Mouse (Mus musculus) intestine, embryonic 14.5 days (tissue): Measurements from ENCODE around the gene Chst8. TPM values are rescaled to one million over a fixed set of nuclear protein-coding genes. Genes with fewer than 3 reads are reported as not detected.

ENCODE experiments used
- ATAC-seq: fragments of 200-750 bp; cut with Nextera tagmentation; replicated peaks from 2 replicates; pipeline ENCODE4 v1.8.0; 2017; ENCODE audit warnings: low read depth, moderate number of reproducible peaks, moderate TSS enrichment, moderate library complexity; ENCODE audit not compliant: low FRiP score, low TSS enrichment
- DNase-seq: peaks from one replicate; pipeline ENCODE4 v3.0.0-alpha.2; 2018; ENCODE audit warnings: low spot score
- H3K27ac ChIP-seq: fragments of 300-500 bp; sonication (generic); 2 replicates; pipeline ENCODE4 v1.5.1; 2014; ENCODE audit warnings: low read depth, mild to moderate bottlenecking, control low read depth
- H3K27me3 ChIP-seq: fragments of 300-500 bp; sonication (generic); replicated peaks from 2 replicates; pipeline ENCODE4 v1.6.1; 2014; ENCODE audit warnings: low read length, control low read depth; ENCODE audit not compliant: control insufficient read depth, insufficient read depth
- H3K36me3 ChIP-seq: fragments of 300-500 bp; sonication (generic); 2 replicates; pipeline ENCODE4 v1.6.1; 2014; ENCODE audit warnings: low read length, control low read depth; ENCODE audit not compliant: control insufficient read depth, insufficient read depth
- H3K4me1 ChIP-seq: fragments of 300-500 bp; sonication (generic); replicated peaks from 2 replicates; pipeline ENCODE4 v1.6.1; 2014; ENCODE audit warnings: low read length, control low read depth, mixed read lengths; ENCODE audit not compliant: control insufficient read depth, insufficient read depth
- H3K4me2 ChIP-seq: fragments of 300-500 bp; sonication (generic); 2 replicates; pipeline ENCODE4 v1.6.1; 2014; ENCODE audit warnings: low read length
- H3K4me3 ChIP-seq: fragments of 300-500 bp; sonication (generic); 2 replicates; pipeline ENCODE4 v1.5.1; 2014; ENCODE audit warnings: low read depth, low read length, control low read depth, mixed read lengths
- H3K9ac ChIP-seq: fragments of 300-500 bp; sonication (generic); 2 replicates; pipeline ENCODE4 v1.6.1; 2014; ENCODE audit warnings: mild to moderate bottlenecking, low read length
- H3K9me3 ChIP-seq: fragments of 300-500 bp; sonication (generic); 2 replicates; pipeline ENCODE4 v1.6.1; 2016; ENCODE audit warnings: low read length, control low read depth; ENCODE audit not compliant: control insufficient read depth
- WGBS: fragments of 180-500 bp; shearing (Covaris S2); extraction: QIAGEN DNeasy Blood & Tissue Kit; methylation state at CpG from one replicate; pipeline ENCODE4 v1.1.7; 2014; 5-methylcytosine and 5-hydroxymethylcytosine counted together
- polyA plus RNA-seq: library from polyadenylated mRNA; unstranded; fragments of >200 nt; fragmentation: Nextera tagmentation; extraction: Ambion mirVana; gene quantifications from 2 replicates; pipeline ENCODE4 v1.2.1, GENCODE M21; 2014

The Chst8 gene
- polyA plus RNA-seq, 1 experiment from 2014 or later: 2.8 TPM

- DNase-seq: no peak
Measured at GRCm38 (mm10) chr7:34722551-34723230, 89.8 kb downstream of the Chst8 start.

DNA sequence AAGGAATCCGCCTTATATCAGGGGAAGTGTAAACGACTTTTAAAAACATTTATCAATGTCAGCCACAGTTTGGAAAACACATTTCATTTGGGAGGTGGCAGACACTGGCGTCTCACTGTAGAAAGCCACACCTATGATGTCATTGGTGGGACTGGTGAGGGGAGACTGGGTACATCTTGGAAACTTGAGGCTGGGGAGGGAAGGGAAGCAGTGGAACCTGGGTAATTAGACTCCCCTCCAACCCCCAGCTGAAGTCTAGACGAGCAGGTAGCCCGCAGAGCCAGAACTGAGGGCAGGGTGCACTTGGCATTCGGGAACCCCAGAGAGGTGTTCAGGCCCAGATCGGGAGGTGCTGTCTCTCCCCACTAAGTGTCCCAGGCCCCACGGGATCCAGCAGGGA, 90.4 kb downstream of the Chst8 start:
- Histone ChIP-seq H3K27me3 (no peaks in the 10 kb centered on the region), H3K9me3 (no peaks in the 10 kb centered on the region; the same call in 1 of the 2 replicates), H3K4me1 (peaks cover 14% of the 10 kb centered on the region), H3K4me2 (no peak overlapping the region), H3K36me3 (no peaks in the 10 kb centered on the region), H3K27ac (no peak overlapping the region), H3K9ac (no peak overlapping the region), H3K4me3 (no peak overlapping the region)
- DNase-seq (no peak), ATAC-seq (no peak)
- 29% methylated on average over 8 of the region's 8 CpGs for WGBS

More at GRCm38 (mm10) chr7:34722551-34723230, 89.8 kb downstream of the Chst8 start:
- H3K36me3 ChIP-seq: no peaks in the 10 kb centered on the region
- no peak overlapping the region for H3K4me2 ChIP-seq
- WGBS: 34% methylated on average over 11 of the region's 11 CpGs
- no peak for ATAC-seq
- H3K9ac ChIP-seq: no peak overlapping the region
- no peaks in the 10 kb centered on the region; the same call in 1 of the 2 replicates for H3K9me3 ChIP-seq
- H3K4me1 ChIP-seq: peaks cover 14% of the 10 kb centered on the region
- no peak overlapping the region for H3K4me3 ChIP-seq
- no peaks in the 10 kb centered on the region for H3K27me3 ChIP-seq
- no peak overlapping the region for H3K27ac ChIP-seq

DNA sequence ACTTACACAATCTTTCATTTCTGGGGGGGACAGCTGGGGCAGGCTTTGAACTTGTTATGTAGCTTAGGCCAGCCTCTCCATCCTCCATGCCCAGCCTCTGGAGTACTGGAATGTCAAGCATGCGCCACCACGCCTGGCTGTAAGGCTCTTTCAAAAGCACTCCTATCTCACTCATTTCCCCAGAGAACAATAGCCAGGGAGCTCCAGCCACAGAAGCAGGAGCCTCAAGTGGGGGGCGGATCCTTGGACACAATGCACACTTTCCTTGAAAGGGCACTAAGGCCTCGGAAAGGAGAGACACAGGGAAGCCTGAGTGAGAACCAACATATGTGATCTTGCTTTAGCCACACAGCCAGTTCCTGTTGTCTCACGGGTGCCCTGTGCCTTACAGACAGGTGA, 90.9 kb downstream of the Chst8 start:
- 7% methylated on average over 5 of the region's 5 CpGs for WGBS
- no peak overlapping the region for H3K4me3 ChIP-seq
- no peaks in the 10 kb centered on the region for H3K36me3 ChIP-seq
- H3K27ac ChIP-seq: no peak overlapping the region
- H3K27me3 ChIP-seq: no peaks in the 10 kb centered on the region
- H3K9me3 ChIP-seq: no peaks in the 10 kb centered on the region; the same call in 1 of the 2 replicates
- no peak for DNase-seq
- peaks cover 14% of the 10 kb centered on the region for H3K4me1 ChIP-seq
- H3K4me2 ChIP-seq: no peak overlapping the region
- H3K9ac ChIP-seq: no peak overlapping the region
- ATAC-seq: no peak

- no peak overlapping the region for H3K4me3 ChIP-seq
- DNase-seq (no peak), ATAC-seq (no peak)
- H3K4me1 ChIP-seq: peaks cover 14% of the 10 kb centered on the region
- no peaks in the 10 kb centered on the region for H3K9me3 ChIP-seq
- H3K27ac ChIP-seq: no peak overlapping the region
- no peak overlapping the region for H3K9ac ChIP-seq
- no peaks in the 10 kb centered on the region for H3K36me3 ChIP-seq
- no peak overlapping the region for H3K4me2 ChIP-seq
- WGBS: 54% methylated on average over 5 of the region's 5 CpGs
- no peaks in the 10 kb centered on the region for H3K27me3 ChIP-seq
Measured at GRCm38 (mm10) chr7:34720882-34721649, 91.4 kb downstream of the Chst8 start.

DNA sequence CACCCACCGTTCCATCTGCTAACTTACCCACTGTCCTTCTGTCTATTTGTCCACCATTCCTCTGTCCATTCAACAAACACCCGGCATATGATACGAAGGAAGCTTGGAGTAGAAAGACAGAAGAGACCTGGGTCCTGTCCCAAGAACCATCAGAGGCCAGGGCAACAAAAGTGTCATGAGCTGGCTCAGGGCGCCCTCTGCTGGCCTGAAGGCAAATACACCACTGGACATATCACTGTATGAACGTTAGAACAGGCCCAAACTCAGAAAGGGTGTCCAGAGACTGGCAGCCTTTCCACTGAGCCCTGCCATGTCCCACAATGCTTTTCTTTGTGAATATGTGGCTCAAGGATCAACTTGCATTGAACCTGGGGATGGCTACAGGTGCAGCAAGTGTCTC, 92.9 kb downstream of the Chst8 start:
- ATAC-seq: no peak
- WGBS: 34% methylated on average over 5 of the region's 5 CpGs
- DNase-seq: peak; percentile 77

DNA sequence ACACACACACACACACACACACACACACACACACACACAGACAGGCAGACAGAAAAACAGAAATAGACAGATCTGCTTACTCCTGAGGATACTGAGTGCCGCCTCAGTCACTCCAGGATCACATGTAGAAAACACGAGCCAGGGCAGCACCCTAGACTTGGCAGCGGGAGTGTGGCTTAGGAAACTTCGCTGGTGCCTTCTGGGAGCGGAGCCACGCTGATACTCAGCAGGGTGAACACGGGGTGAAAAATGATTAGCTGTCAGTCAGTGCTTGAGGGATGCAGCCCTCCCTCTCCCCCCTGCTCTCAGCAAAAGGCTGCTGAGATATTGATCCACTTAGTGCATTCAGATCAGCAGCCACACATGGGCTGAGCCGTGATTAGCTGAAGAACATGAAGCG, 93.9 kb downstream of the Chst8 start:
- Histone ChIP-seq H3K4me2 (no peak overlapping the region), H3K27ac (no peak overlapping the region), H3K36me3 (no peaks in the 10 kb centered on the region), H3K27me3 (no peaks in the 10 kb centered on the region), H3K4me1 (peaks cover 18% of the 10 kb centered on the region), H3K4me3 (no peak overlapping the region), H3K9me3 (no peaks in the 10 kb centered on the region), H3K9ac (no peak overlapping the region)
- WGBS: 69% methylated on average over 9 of the region's 9 CpGs
- no peak for ATAC-seq
- DNase-seq: no peak

More for the DNA sequence above, 92.9 kb downstream of the Chst8 start:
- no peak overlapping the region for H3K4me2 ChIP-seq
- peaks cover 18% of the 10 kb centered on the region for H3K4me1 ChIP-seq
- H3K9me3 ChIP-seq: no peaks in the 10 kb centered on the region
- no peak overlapping the region for H3K4me3 ChIP-seq
- H3K9ac ChIP-seq: no peak overlapping the region
- H3K27me3 ChIP-seq: no peaks in the 10 kb centered on the region
- H3K27ac ChIP-seq: no peak overlapping the region
- no peaks in the 10 kb centered on the region for H3K36me3 ChIP-seq

DNA sequence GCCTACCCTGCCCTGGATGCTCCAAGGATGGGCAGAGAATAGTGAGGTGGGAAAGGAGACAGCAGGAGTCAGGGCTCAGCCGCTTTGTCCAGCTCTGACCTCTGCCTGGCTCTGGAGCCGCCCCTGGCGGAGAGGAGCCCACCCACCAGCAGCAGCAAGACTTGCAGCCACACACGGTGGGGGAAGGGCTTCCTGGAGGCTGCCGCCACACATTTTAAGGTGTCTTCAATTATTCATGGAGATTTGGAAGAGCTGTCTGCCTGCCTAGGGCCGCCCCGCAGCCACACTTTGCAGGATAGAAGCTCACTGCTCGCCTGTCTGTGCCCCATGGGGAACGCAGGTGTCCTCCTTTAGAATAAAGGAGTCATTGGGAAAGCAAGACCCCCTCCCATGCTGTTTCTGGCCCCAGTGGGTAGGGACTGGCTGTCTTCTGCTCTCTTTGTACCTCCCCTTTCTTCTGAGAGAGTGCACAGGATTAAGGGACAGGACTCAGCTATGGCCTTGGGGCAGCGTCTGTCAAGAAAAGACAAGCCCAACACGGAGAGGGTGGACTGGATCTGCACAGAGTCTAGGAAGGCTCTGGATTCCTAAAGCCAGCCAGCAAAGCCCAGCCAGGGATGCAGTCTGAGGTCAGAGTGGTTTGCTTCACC, 95.2 kb downstream of the Chst8 start:
- Histone ChIP-seq H3K9me3 (no peaks in the 10 kb centered on the region), H3K27ac (no peak overlapping the region), H3K9ac (no peak overlapping the region), H3K4me1 (peaks cover 15% of the 10 kb centered on the region), H3K36me3 (no peaks in the 10 kb centered on the region), H3K4me2 (no peak overlapping the region), H3K27me3 (no peaks in the 10 kb centered on the region), H3K4me3 (no peak overlapping the region)
- 15% methylated on average over 11 of the region's 11 CpGs for WGBS
- no peak for ATAC-seq
- DNase-seq: no peak

DNA sequence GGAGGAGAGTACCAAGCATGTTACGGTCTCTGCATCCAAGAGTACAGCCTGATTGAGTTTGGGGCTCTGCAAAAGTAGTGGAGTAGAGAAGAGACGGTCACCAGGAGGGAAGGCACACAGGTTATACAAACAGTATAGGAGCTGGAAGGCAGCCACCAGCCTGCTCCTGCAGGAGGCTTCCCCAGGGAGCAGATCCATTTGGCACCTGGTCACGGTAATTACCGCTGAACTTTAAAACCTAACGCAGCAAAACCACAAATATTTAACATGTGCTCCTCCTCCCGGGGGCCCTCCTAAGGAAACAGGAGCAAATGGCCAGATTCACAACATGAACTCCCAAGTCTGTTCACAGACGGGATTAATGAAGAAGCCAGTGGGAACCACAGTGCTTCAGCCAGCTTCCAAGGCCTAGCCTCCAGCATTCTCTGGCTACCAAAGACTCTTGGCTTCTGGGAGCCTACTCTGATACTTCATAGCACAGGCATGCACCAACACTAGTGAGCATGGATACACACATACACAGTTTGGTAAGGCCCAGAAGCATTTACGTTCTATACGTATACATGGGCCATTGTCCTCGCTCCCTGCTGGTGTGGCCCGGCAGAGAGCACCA, 97.6 kb downstream of the Chst8 start:
- Histone ChIP-seq H3K4me2 (no peak overlapping the region), H3K4me1 (peaks cover 4% of the 10 kb centered on the region; the same call in 1 of the 2 replicates), H3K9ac (no peak overlapping the region), H3K4me3 (no peak overlapping the region), H3K27ac (no peak overlapping the region), H3K36me3 (no peaks in the 10 kb centered on the region), H3K9me3 (no peaks in the 10 kb centered on the region), H3K27me3 (no peaks in the 10 kb centered on the region)
- ATAC-seq (no peak), DNase-seq (no peak)
- 44% methylated on average over 11 of the region's 11 CpGs for WGBS
